Mouse (Mus musculus) cerebellum, adult 11-12 months (tissue): ENCODE measurements at regions not wholly inside any gene's neighbourhood (a gene's known extent, or its start where the extent isn't known, plus 50 kb on each side); places are given as distances from the start of the nearest gene placed in this dataset.

Source experiments
- DNase-seq: peaks from one replicate; pipeline ENCODE4 v3.0.0; 2022

- DNase-seq = no peak
These were observed 695.1 kb upstream of the 4930412O13Rik start for GRCm38 (mm10) chr2:9185780-9186483.

GRCm38 (mm10) chr2:9193195-9193594, 687.9 kb upstream of the 4930412O13Rik start:
- DNase-seq = no peak

- DNase-seq = no peak
These were observed 684.0 kb upstream of the 4930412O13Rik start for GRCm38 (mm10) chr2:9197025-9197424.

- DNase-seq = no peak
These were observed 673.1 kb upstream of the 4930412O13Rik start for GRCm38 (mm10) chr2:9207963-9208362.
